Mouse (Mus musculus) left cerebral cortex, postnatal 10 days (tissue): ENCODE results near the gene Lpo. TPM values are rescaled to one million over a fixed set of nuclear protein-coding genes. Genes with fewer than 3 reads are reported as not detected.

Experiments used
- DNase-seq, 2 experiments: peaks; one replicate each; pipeline ENCODE4 v3.0.0; 2021 to 2022; ENCODE audit warnings: low spot score in 2 of 2, mixed read lengths in 1 of 2; ENCODE audit errors: extremely low spot score in 1 of 2
- intact Hi-C: fragments of 180-260 bp; cut with DNase I; formaldehyde crosslinking; loops from one replicate; pipeline ENCODE4 v1.15.1; 2025
- microRNA-seq: library from miRNA; unstranded; fragments of <30 nt; microRNA quantifications from one replicate; pipeline ENCODE4 v1.2.0, GENCODE M21; 2022
- total RNA-seq, 2 experiments: library from RNA; stranded (reverse); gene quantifications; 2 replicates each; pipeline ENCODE4 v1.2.3; 2021

Lpo gene
- total RNA-seq, 2 experiments from 2014 or later, result 1.5 to 2.7 TPM

GRCm38 (mm10) chr11:87761806-87762701 is 66.0 kb downstream of the Lpo start:
- intact Hi-C loops, result no loop called here
- peak in 1 of 2 experiments; percentile 28 for DNase-seq

- peak in 1 of 2 experiments; percentile 36 for DNase-seq
- intact Hi-C loops, result no loop called here
These were observed 66.8 kb downstream of the Lpo start for GRCm38 (mm10) chr11:87761181-87761721.

GRCm38 (mm10) chr11:87760301-87761081 is 67.6 kb downstream of the Lpo start, which contains the start of gene Tspoap1:
Tspoap1 (plus strand) TSS chr11:87760541.
- DNase-seq, result peak; percentile 82 to 86
- intact Hi-C loops, result no loop called here

- DNase-seq, result peak; percentile 44 to 67
- intact Hi-C loops, result no loop called here
These were observed 68.5 kb downstream of the Lpo start for GRCm38 (mm10) chr11:87759609-87760005.

- intact Hi-C loops, result no loop called here
- DNase-seq, result no peak
These were observed 69.0 kb downstream of the Lpo start for GRCm38 (mm10) chr11:87758957-87759608.

- DNase-seq, result peak in 1 of 2 experiments; percentile 8
- intact Hi-C loops, result no loop called here
These were observed 69.8 kb downstream of the Lpo start for GRCm38 (mm10) chr11:87758161-87758911.

- DNase-seq, result peak in 1 of 2 experiments; percentile 26
- intact Hi-C loops, result no loop called here
These were observed 70.8 kb downstream of the Lpo start for GRCm38 (mm10) chr11:87757001-87757954.

Small RNA genes within 50 kb of the gene (microRNA-seq; reads per million reads assigned to microRNA genes)
- gene Mir142 (not detected), gene Mir142b (not detected)

Other genes starting within 250 kb of the Lpo start
- 10 to 100 TPM; 82.6 to 90.3 TPM for gene Mtmr4, start 236.1 kb downstream of the Lpo start, total RNA-seq
- gene Hsf5, start 211.1 kb downstream of the Lpo start, total RNA-seq, result under 1 TPM; 0.24 to 0.56 TPM
- gene Rnf43, start 165.6 kb downstream of the Lpo start, total RNA-seq, result 1 to 10 TPM; 2.3 to 3.2 TPM
- gene Supt4a, start 90.7 kb downstream of the Lpo start, total RNA-seq, result 10 to 100 TPM; 48.5 to 57.1 TPM
- gene Tspoap1, start 67.7 kb downstream of the Lpo start, total RNA-seq, result 100 to 1,000 TPM; 148 to 150 TPM
- not detected for gene Mpo, start 34.7 kb downstream of the Lpo start, total RNA-seq
- 1 to 10 TPM; 4.6 to 5.0 TPM for gene Mks1, start 24.9 kb upstream of the Lpo start, total RNA-seq
- under 1 TPM; 0.36 to 0.77 TPM for gene Epx, start 47.2 kb upstream of the Lpo start, total RNA-seq
- gene Olfr462, start 64.0 kb upstream of the Lpo start, total RNA-seq, result not detected
- gene Olfr463, start 69.1 kb upstream of the Lpo start, total RNA-seq, result not detected
- gene Olfr464, start 92.7 kb upstream of the Lpo start, total RNA-seq, result under 1 TPM in 1 of 2 experiments, not detected in 1; 0.22 TPM
- 100 to 1,000 TPM; 373 to 406 TPM for gene Dynll2, start 159.2 kb upstream of the Lpo start, total RNA-seq
- 100 to 1,000 TPM; 172 to 198 TPM for gene Srsf1, start 219.1 kb upstream of the Lpo start, total RNA-seq
- gene Vezf1, start 240.0 kb upstream of the Lpo start, total RNA-seq, result 10 to 100 TPM; 23.6 to 25.5 TPM